Mouse (Mus musculus) erythroblast, embryonic 14.5 days (primary cell): ENCODE data around the gene Acsm3.

Source experiments
- GATA1 ChIP-seq: IDR thresholded peaks from 2 replicates; pipeline ENCODE4 v1.6.1; 2012; ENCODE audit warnings: low read length, inconsistent platforms, mixed read lengths
- TAL1 ChIP-seq: IDR thresholded peaks from 3 replicates; pipeline ENCODE4 v1.6.1; 2012; ENCODE audit warnings: low read length, inconsistent platforms, mixed read lengths

- TF ChIP-seq GATA1 (no peak), TAL1 (no peak)
Observed at GRCm38 (mm10) chr7:119760527-119760951, at the start of gene Acsm3.
